Mouse (Mus musculus) intestine, embryonic 16.5 days (tissue): ENCODE results near the gene Rtn3. TPM values are rescaled to one million over a fixed set of nuclear protein-coding genes. Genes with fewer than 3 reads are reported as not detected.

Source experiments
- microRNA-seq: library from miRNA; unstranded; fragments of <30 nt; microRNA quantifications from one replicate; pipeline ENCODE4, GENCODE M21; 2016
- polyA plus RNA-seq: library from polyadenylated mRNA; unstranded; fragments of >200 nt; fragmentation: Nextera tagmentation; extraction: Ambion mirVana; gene quantifications from 2 replicates; pipeline ENCODE4 v1.2.1, GENCODE M21; 2015

Rtn3 gene
- polyA plus RNA-seq, 1 experiment from 2014 or later: 127 TPM

Small RNAs within 50 kb of the gene (microRNA-seq; reads per million reads assigned to microRNA genes)
- not detected for gene Mir6991

Other genes starting within 250 kb of the Rtn3 start
- 48.4 and 51.9 TPM in 2 replicates for gene Naa40, start 242.1 kb downstream of the Rtn3 start, polyA plus RNA-seq
- 6.5 and 9.0 TPM in 2 replicates for gene Rcor2, start 216.0 kb downstream of the Rtn3 start, polyA plus RNA-seq
- 39.1 and 41.4 TPM in 2 replicates for gene Mark2, start 141.4 kb downstream of the Rtn3 start, polyA plus RNA-seq
- gene Spindoc, start 100.3 kb downstream of the Rtn3 start, polyA plus RNA-seq: 17.4 and 18.2 TPM in 2 replicates
- 3.1 and 3.2 TPM in 2 replicates for gene 2700081O15Rik, start 65.7 kb downstream of the Rtn3 start, polyA plus RNA-seq
- 6.1 and 7.7 TPM in 2 replicates for gene Atl3, start 10.8 kb upstream of the Rtn3 start, polyA plus RNA-seq
- gene Pla2g16, start 74.2 kb upstream of the Rtn3 start, polyA plus RNA-seq: 5.5 and 7.2 TPM in 2 replicates
- gene Lgals12, start 123.9 kb upstream of the Rtn3 start, polyA plus RNA-seq: 1.8 and 2.0 TPM in 2 replicates
- not detected in 2 replicates for gene Hrasls5, start 129.3 kb upstream of the Rtn3 start, polyA plus RNA-seq
- gene Slc22a19, start 228.0 kb upstream of the Rtn3 start, polyA plus RNA-seq: not detected in 2 replicates